Mouse (Mus musculus) midbrain, postnatal 0 days (tissue): ENCODE measurements around the gene Apon. TPM values are rescaled to one million over a fixed set of nuclear protein-coding genes. Genes with fewer than 3 reads are reported as not detected.

ENCODE experiments used
- ATAC-seq: fragments of 200-750 bp; cut with Nextera tagmentation; 2 replicates; pipeline ENCODE4 v1.8.0; 2017; ENCODE audit warnings: moderate number of reproducible peaks, mild to moderate bottlenecking, moderate TSS enrichment, moderate library complexity; ENCODE audit not compliant: low FRiP score
- DNase-seq: peaks from one replicate; pipeline ENCODE4 v3.0.0-alpha.2; 2015; ENCODE audit warnings: low spot score
- H3K27ac ChIP-seq: fragments of 300-500 bp; sonication (generic); 2 replicates; pipeline ENCODE4 v1.5.1; 2014; ENCODE audit warnings: low read depth, mild to moderate bottlenecking, low read length, mixed read lengths
- H3K27me3 ChIP-seq: fragments of 300-500 bp; sonication (generic); 2 replicates; pipeline ENCODE4 v1.6.1; 2014; ENCODE audit warnings: low read length, control low read depth, mixed read lengths; ENCODE audit not compliant: insufficient read depth
- H3K36me3 ChIP-seq: fragments of 300-500 bp; sonication (generic); 2 replicates; pipeline ENCODE4 v1.6.1; 2014; ENCODE audit warnings: low read length, control low read depth, mixed read lengths; ENCODE audit not compliant: insufficient read depth
- H3K4me1 ChIP-seq: fragments of 300-500 bp; sonication (generic); 2 replicates; pipeline ENCODE4 v1.6.1; 2014; ENCODE audit warnings: mild to moderate bottlenecking, control low read depth, antibody characterized with exemption, low read length, mixed read lengths; ENCODE audit not compliant: insufficient read depth
- H3K4me2 ChIP-seq: fragments of 300-500 bp; sonication (generic); 2 replicates; pipeline ENCODE4 v1.6.1; 2014; ENCODE audit warnings: low read depth, mild to moderate bottlenecking, low read length, mixed read lengths; ENCODE audit not compliant: poor library complexity, severe bottlenecking
- H3K4me3 ChIP-seq: fragments of 300-500 bp; sonication (generic); 2 replicates; pipeline ENCODE4 v1.5.1; 2014; ENCODE audit warnings: low read depth, mild to moderate bottlenecking, low read length, moderate library complexity
- H3K9ac ChIP-seq: fragments of 300-500 bp; sonication (generic); replicated peaks from 2 replicates; pipeline ENCODE4 v1.6.1; 2014; ENCODE audit warnings: mild to moderate bottlenecking, low read length, moderate library complexity, mixed read lengths; ENCODE audit not compliant: poor library complexity, severe bottlenecking
- H3K9me3 ChIP-seq: fragments of 300-500 bp; sonication (generic); 2 replicates; pipeline ENCODE4 v1.6.1; 2016; ENCODE audit warnings: low read length, control low read depth
- CTCF ChIP-seq: IDR thresholded peaks from 2 replicates; pipeline ENCODE4 v1.5.1; 2016; ENCODE audit warnings: antibody characterized with exemption, mild to moderate bottlenecking
- WGBS: fragments of 180-500 bp; shearing (Covaris S2); extraction: QIAGEN DNeasy Blood & Tissue Kit; methylation state at CpG from one replicate; pipeline ENCODE4 v1.1.7; 2014; 5-methylcytosine and 5-hydroxymethylcytosine counted together
- polyA plus RNA-seq: library from polyadenylated mRNA; unstranded; fragments of >200 nt; fragmentation: Nextera tagmentation; extraction: Ambion mirVana; gene quantifications from 2 replicates; pipeline ENCODE4 v1.2.1, GENCODE M21; 2015
- total RNA-seq: library from RNA; depleted of rRNA; stranded (reverse); fragments of >200 nt; gene quantifications from 2 replicates; pipeline ENCODE4 v1.2.3, GENCODE M21; 2014

The Apon gene
- total and polyA plus RNA-seq, 2 experiments from 2014 or later: not detected

DNA sequence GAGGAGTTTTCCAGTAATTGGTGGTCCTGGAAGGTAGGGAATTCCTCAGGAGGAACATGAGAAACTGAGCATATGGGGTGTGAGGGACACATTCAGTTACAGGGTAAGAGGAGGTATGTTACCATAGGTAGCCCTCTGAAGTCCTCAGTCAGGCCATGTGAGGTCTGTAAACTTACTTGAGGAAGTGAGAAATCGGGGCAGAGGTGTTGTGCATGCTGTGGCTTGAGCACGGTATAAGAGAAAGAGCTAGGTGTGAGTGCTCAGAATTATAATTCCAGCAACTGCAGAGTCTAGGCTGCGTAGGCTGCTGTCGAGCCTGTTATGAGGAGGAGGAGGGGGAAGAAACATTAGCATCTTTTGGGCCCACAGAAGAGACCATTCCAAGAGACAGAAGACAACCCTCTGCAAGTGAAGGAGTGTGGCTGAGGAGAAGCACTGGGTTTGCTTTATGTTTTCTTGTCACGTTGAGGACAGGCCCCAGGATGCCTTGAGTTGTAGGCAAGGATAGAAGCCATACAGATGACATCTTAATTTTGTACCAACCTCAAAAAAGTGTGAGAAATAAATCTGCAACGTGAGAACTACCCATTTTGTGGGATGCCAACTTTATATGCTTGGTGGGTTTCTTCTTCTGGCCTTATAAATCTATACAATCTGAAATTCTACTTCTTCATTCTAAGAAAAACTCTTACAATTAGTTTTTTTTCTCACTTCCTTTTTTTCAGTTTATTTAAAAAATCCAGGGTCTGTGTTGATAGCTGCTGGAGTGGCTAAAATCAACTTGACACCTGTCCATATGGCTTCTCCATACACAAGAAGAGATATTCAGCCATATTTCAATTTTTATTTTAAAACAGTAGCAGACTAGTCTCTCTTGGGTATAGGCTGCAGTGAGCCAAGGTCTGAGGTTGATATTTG lies 9.8 kb downstream of the Apon start:
- no peak overlapping the region for H3K4me2 ChIP-seq
- no peaks in the 10 kb centered on the region for H3K36me3 ChIP-seq
- H3K27ac ChIP-seq: no peak overlapping the region
- no peak overlapping the region for H3K9ac ChIP-seq
- no peak for ATAC-seq
- TF ChIP-seq CTCF: no peak
- no peaks in the 10 kb centered on the region for H3K4me1 ChIP-seq
- H3K9me3 ChIP-seq: no peaks in the 10 kb centered on the region
- WGBS: 80% methylated on average over 6 of the region's 6 CpGs
- H3K27me3 ChIP-seq: no peaks in the 10 kb centered on the region
- DNase-seq: no peak
- no peak overlapping the region for H3K4me3 ChIP-seq

DNA sequence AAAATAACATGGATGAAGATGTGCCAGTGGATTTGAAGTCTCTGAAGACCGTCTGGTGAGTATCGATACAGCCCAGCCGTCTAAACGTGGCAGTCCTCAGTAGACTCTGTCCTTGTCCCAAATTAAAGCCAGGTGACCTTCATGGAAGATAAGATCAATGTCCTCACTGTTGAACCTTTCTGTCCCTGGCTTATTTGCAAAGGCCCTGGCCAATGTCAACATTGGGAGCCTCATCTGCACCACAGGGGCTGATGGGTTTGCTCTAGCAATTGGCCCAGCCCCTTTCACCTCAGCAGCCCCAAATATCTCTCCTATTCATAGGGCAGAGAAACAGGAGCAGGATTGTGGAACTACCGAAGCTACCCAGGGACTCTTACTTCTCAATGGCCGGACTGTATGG lies 14.5 kb downstream of the Apon start, which contains the start of gene Apof:
Gene Apof, plus strand, starts transcription at position 301 of the 400 bp plus-strand sequence.
- no peaks in the 10 kb centered on the region for H3K36me3 ChIP-seq
- no peak within 1 kb of the TSS for H3K27ac ChIP-seq
- H3K4me1 ChIP-seq: no peaks in the 10 kb centered on the region
- H3K4me3 ChIP-seq: no peak within 1 kb of the TSS; the same call in 1 of the 2 replicates
- TF ChIP-seq CTCF: no peak
- no peaks in the 10 kb centered on the region for H3K27me3 ChIP-seq
- DNase-seq: no peak
- H3K4me2 ChIP-seq: no peak within 1 kb of the TSS
- 84% methylated on average over 6 of the region's 6 CpGs for WGBS
- no peak within 1 kb of the TSS for H3K9ac ChIP-seq
- no peaks in the 10 kb centered on the region for H3K9me3 ChIP-seq
- no peak for ATAC-seq

DNA sequence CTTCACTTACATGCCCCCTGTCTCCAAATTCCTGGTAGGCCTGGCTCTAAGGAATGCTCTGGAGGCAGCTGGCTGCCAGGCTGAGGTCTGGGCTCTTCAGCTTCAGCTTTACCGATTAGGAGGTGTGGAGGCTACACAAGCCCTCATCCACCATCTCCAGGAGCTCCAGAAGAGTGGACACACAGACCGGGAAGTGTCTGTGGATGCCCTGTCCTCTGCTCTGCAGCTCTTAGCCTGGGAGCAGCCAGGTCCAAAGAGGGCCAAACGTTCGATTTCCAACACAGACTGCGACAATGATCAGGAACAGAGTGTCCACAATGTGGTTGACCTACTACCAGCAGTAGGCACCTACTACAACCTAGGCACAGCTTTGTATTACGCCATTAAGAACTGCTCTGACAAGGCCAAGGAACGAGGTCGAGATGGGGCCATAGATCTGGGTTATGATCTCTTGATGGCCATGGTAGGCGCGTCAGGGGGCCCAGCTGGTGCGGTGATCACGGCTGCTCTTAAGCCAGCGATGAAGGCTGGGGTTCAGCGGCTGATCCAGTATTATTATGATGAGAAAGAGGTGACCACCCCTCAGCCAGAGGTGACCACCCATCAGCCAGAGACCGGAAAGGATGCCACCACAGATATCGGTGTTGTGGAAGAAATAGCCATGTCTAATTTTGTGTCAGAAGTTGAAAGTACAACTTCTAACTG lies 15.5 kb downstream of the Apon start:
- ATAC-seq: no peak
- no peak overlapping the region for H3K9ac ChIP-seq
- H3K4me1 ChIP-seq: no peaks in the 10 kb centered on the region
- peak overlapping the region; percentile 59; the same call in 1 of the 2 replicates for H3K4me2 ChIP-seq
- no peaks in the 10 kb centered on the region for H3K27me3 ChIP-seq
- TF ChIP-seq CTCF: no peak
- no peaks in the 10 kb centered on the region for H3K36me3 ChIP-seq
- WGBS: 93% methylated on average over 16 of the region's 16 CpGs
- no peak overlapping the region for H3K27ac ChIP-seq
- H3K9me3 ChIP-seq: no peaks in the 10 kb centered on the region
- H3K4me3 ChIP-seq: peak overlapping the region; percentile 82; the same call in 1 of the 2 replicates
- DNase-seq: no peak

DNA sequence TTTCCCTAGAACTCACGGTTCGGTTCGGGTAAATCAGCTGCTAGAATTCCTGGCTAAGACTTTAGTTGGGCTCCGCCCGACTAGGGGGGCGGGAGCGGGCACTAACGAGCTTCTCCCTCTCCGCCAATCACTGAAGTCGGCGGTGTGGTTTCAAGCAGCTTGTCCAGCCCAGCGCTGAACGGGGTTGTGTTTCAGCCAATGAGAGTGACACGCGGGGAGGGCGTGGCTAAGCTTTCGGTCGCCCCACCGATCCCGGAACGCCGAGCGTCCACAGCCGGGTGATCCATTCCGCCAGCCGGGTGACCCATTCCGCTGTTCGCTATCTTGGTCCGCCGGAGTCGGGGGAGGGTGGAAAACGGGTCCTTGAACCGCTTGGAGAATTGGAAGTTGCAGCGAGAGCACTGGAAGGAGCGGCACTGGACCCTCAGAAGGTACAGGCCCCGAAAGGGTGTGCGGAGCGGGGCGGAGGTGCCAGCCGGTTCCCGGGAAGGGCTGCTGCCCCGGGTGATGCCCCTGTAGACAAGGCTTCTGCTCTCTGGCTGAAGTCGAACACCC lies 16.5 kb downstream of the Apon start, which contains the start of gene Stat2:
Gene Stat2, plus strand, starts transcription at position 273 of the 555 bp plus-strand sequence.
- peak within 1 kb of the TSS; percentile 59 for H3K4me2 ChIP-seq
- TF ChIP-seq CTCF: no peak
- DNase-seq (peak; percentile 99), ATAC-seq (peak; percentile 99)
- H3K4me1 ChIP-seq: no peaks in the 10 kb centered on the region
- H3K27ac ChIP-seq: peak within 1 kb of the TSS; percentile 68
- peak within 1 kb of the TSS; percentile 68 for H3K9ac ChIP-seq
- peak within 1 kb of the TSS; percentile 82 for H3K4me3 ChIP-seq
- under 1% methylated on average over 43 of the region's 43 CpGs for WGBS
- H3K36me3 ChIP-seq: no peaks in the 10 kb centered on the region
- H3K27me3 ChIP-seq: no peaks in the 10 kb centered on the region
- no peaks in the 10 kb centered on the region for H3K9me3 ChIP-seq

DNA sequence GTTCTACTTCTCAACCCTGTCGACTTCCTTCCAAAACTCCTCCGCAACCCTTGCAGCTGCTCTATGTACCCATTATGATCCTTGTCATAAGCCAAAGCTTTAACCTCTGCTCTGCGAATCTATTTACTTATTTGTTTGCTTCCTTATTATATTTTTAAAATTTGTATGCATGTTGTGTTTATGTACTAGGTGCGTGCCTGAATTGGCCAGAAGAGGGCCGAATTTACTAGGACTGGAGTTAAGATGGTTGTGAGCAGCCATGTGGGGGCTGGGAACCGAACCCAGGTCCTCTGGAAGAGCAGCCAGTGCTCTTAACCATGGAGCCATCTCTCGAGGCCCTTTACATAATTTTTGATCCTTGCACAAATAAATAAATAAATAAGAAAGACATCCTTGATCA lies 17.0 kb downstream of the Apon start:
- ATAC-seq (no peak), DNase-seq (no peak)
- Histone ChIP-seq H3K9me3 (no peaks in the 10 kb centered on the region), H3K4me3 (peak overlapping the region; percentile 82), H3K27ac (peak overlapping the region; percentile 68), H3K9ac (peak overlapping the region; percentile 68), H3K4me2 (peak overlapping the region; percentile 59), H3K36me3 (no peaks in the 10 kb centered on the region), H3K27me3 (no peaks in the 10 kb centered on the region), H3K4me1 (no peaks in the 10 kb centered on the region)
- 44% methylated on average over 7 of the region's 7 CpGs for WGBS
- TF ChIP-seq CTCF: peak; percentile 48
